Mouse (Mus musculus) limb, embryonic 13.5 days (tissue): Measurements from ENCODE around the gene Ppp1r9a. TPM values are rescaled to one million over a fixed set of nuclear protein-coding genes. Genes with fewer than 3 reads are reported as not detected.

Source experiments
- ATAC-seq: fragments of 200-750 bp; cut with Nextera tagmentation; 2 replicates; pipeline ENCODE4 v1.8.0; 2017; ENCODE audit warnings: low read depth, moderate number of reproducible peaks, moderate TSS enrichment; ENCODE audit not compliant: low FRiP score
- H3K27ac ChIP-seq: fragments of 300-500 bp; sonication (generic); 2 replicates; pipeline ENCODE4 v1.5.1; 2015; ENCODE audit warnings: inconsistent platforms, mild to moderate bottlenecking, moderate library complexity
- H3K27me3 ChIP-seq: fragments of 300-500 bp; sonication (generic); 2 replicates; pipeline ENCODE4 v1.6.1; 2015; ENCODE audit warnings: mild to moderate bottlenecking, inconsistent platforms
- H3K36me3 ChIP-seq: fragments of 300-500 bp; sonication (generic); 2 replicates; pipeline ENCODE4 v1.6.1; 2015; ENCODE audit warnings: inconsistent platforms, mild to moderate bottlenecking, moderate library complexity
- H3K4me1 ChIP-seq: fragments of 300-500 bp; sonication (generic); 2 replicates; pipeline ENCODE4 v1.6.1; 2015; ENCODE audit warnings: inconsistent platforms
- H3K4me2 ChIP-seq: fragments of 300-500 bp; sonication (generic); replicated peaks from 2 replicates; pipeline ENCODE4 v1.6.1; 2015; ENCODE audit warnings: inconsistent platforms, mild to moderate bottlenecking, moderate library complexity
- H3K4me3 ChIP-seq: fragments of 300-500 bp; sonication (generic); 2 replicates; pipeline ENCODE4 v1.5.1; 2015; ENCODE audit warnings: moderate library complexity, mild to moderate bottlenecking, inconsistent platforms
- H3K9ac ChIP-seq: fragments of 300-500 bp; sonication (generic); 2 replicates; pipeline ENCODE4 v1.6.1; 2015; ENCODE audit warnings: mild to moderate bottlenecking, inconsistent platforms
- H3K9me3 ChIP-seq: fragments of 300-500 bp; sonication (generic); 2 replicates; pipeline ENCODE4 v1.6.1; 2016; ENCODE audit warnings: inconsistent platforms
- WGBS: fragments of 180-500 bp; shearing (Covaris S2); methylation state at CpG from one replicate; pipeline ENCODE4 v1.1.7; 2015; 5-methylcytosine and 5-hydroxymethylcytosine counted together
- polyA plus RNA-seq: library from polyadenylated mRNA; unstranded; fragments of >200 nt; fragmentation: Nextera tagmentation; extraction: Ambion mirVana; gene quantifications from 2 replicates; pipeline ENCODE4 v1.2.1, GENCODE M21; 2015

Ppp1r9a gene
- polyA plus RNA-seq, 1 experiment from 2014 or later, result 23.6 TPM

- Histone ChIP-seq H3K4me3 (no peak overlapping the region), H3K36me3 (no peaks in the 10 kb centered on the region), H3K27me3 (no peaks in the 10 kb centered on the region), H3K9ac (no peak overlapping the region), H3K4me1 (peaks cover 13% of the 10 kb centered on the region), H3K9me3 (no peaks in the 10 kb centered on the region), H3K27ac (no peak overlapping the region), H3K4me2 (no peak overlapping the region)
- no peak for ATAC-seq
- 95% methylated on average over 5 of the region's 5 CpGs for WGBS
Observed at GRCm38 (mm10) chr6:5029956-5030355, 127.2 kb downstream of the Ppp1r9a start.

- no peaks in the 10 kb centered on the region for H3K27me3 ChIP-seq
- H3K27ac ChIP-seq, result 0 out of 2 replicates have a peak overlapping the region, but pooled peaks have one; percentile 1
- no peak for ATAC-seq
- 79% methylated on average over 5 of the region's 5 CpGs for WGBS
- no peak overlapping the region for H3K9ac ChIP-seq
- H3K4me2 ChIP-seq, result no peak overlapping the region
- H3K9me3 ChIP-seq, result no peaks in the 10 kb centered on the region
- no peak overlapping the region for H3K4me3 ChIP-seq
- peaks cover 9% of the 10 kb centered on the region; the same call in 1 of the 2 replicates for H3K4me1 ChIP-seq
- H3K36me3 ChIP-seq, result no peaks in the 10 kb centered on the region
Observed at GRCm38 (mm10) chr6:5032986-5033633, 130.4 kb downstream of the Ppp1r9a start.

- Histone ChIP-seq H3K27ac (no peak overlapping the region), H3K4me2 (no peak overlapping the region), H3K27me3 (no peaks in the 10 kb centered on the region), H3K9me3 (no peaks in the 10 kb centered on the region), H3K4me3 (no peak overlapping the region), H3K36me3 (no peaks in the 10 kb centered on the region), H3K4me1 (peaks cover 5% of the 10 kb centered on the region; the same call in 1 of the 2 replicates), H3K9ac (no peak overlapping the region)
- no peak for ATAC-seq
- 84% methylated on average over 4 of the region's 4 CpGs for WGBS
Observed at GRCm38 (mm10) chr6:5037225-5037624, 134.5 kb downstream of the Ppp1r9a start.

GRCm38 (mm10) chr6:5038140-5038749 lies 135.5 kb downstream of the Ppp1r9a start:
- ATAC-seq, result no peak
- Histone ChIP-seq H3K9me3 (no peaks in the 10 kb centered on the region), H3K36me3 (no peaks in the 10 kb centered on the region), H3K4me1 (peaks cover 5% of the 10 kb centered on the region; the same call in 1 of the 2 replicates), H3K4me3 (no peak overlapping the region), H3K27me3 (no peaks in the 10 kb centered on the region), H3K4me2 (no peak overlapping the region), H3K27ac (no peak overlapping the region), H3K9ac (no peak overlapping the region)
- WGBS, result 89% methylated on average over 2 of the region's 2 CpGs

GRCm38 (mm10) chr6:5039316-5039715 lies 136.6 kb downstream of the Ppp1r9a start:
- no peak for ATAC-seq
- H3K27me3 ChIP-seq, result no peaks in the 10 kb centered on the region
- WGBS, result 90% methylated on average over 2 of the region's 2 CpGs

GRCm38 (mm10) chr6:5045854-5046253 lies 143.1 kb downstream of the Ppp1r9a start:
- WGBS, result 91% methylated on average over 6 of the region's 6 CpGs

More at GRCm38 (mm10) chr6:5039316-5039715, 136.6 kb downstream of the Ppp1r9a start:
- Histone ChIP-seq H3K4me2 (no peak overlapping the region), H3K4me3 (no peak overlapping the region), H3K9ac (no peak overlapping the region), H3K9me3 (no peaks in the 10 kb centered on the region), H3K36me3 (no peaks in the 10 kb centered on the region), H3K4me1 (peaks cover 5% of the 10 kb centered on the region; the same call in 1 of the 2 replicates), H3K27ac (no peak overlapping the region)

GRCm38 (mm10) chr6:5048025-5048424 lies 145.3 kb downstream of the Ppp1r9a start:
- Histone ChIP-seq H3K36me3 (peaks cover 8% of the 10 kb centered on the region; the same call in 1 of the 2 replicates), H3K9me3 (no peaks in the 10 kb centered on the region), H3K4me3 (no peak overlapping the region), H3K27me3 (no peaks in the 10 kb centered on the region), H3K27ac (no peak overlapping the region), H3K9ac (no peak overlapping the region), H3K4me1 (no peaks in the 10 kb centered on the region), H3K4me2 (no peak overlapping the region)
- no peak for ATAC-seq
- WGBS, result 82% methylated on average over 3 of the region's 3 CpGs

More at GRCm38 (mm10) chr6:5045854-5046253, 143.1 kb downstream of the Ppp1r9a start:
- Histone ChIP-seq H3K4me2 (no peak overlapping the region), H3K27me3 (no peaks in the 10 kb centered on the region), H3K36me3 (peaks cover 8% of the 10 kb centered on the region; the same call in 1 of the 2 replicates), H3K27ac (no peak overlapping the region), H3K9ac (no peak overlapping the region), H3K9me3 (no peaks in the 10 kb centered on the region), H3K4me1 (no peaks in the 10 kb centered on the region), H3K4me3 (no peak overlapping the region)
- ATAC-seq, result no peak

- Histone ChIP-seq H3K27me3 (no peaks in the 10 kb centered on the region), H3K4me3 (no peak overlapping the region), H3K27ac (no peak overlapping the region), H3K9me3 (no peaks in the 10 kb centered on the region), H3K4me1 (no peaks in the 10 kb centered on the region), H3K9ac (no peak overlapping the region), H3K36me3 (peaks cover 4% of the 10 kb centered on the region; the same call in 1 of the 2 replicates), H3K4me2 (no peak overlapping the region)
- ATAC-seq, result no peak
- 71% methylated on average over 2 of the region's 2 CpGs for WGBS
Observed at GRCm38 (mm10) chr6:5052309-5052708, 149.6 kb downstream of the Ppp1r9a start.

GRCm38 (mm10) chr6:5054446-5055095 lies 151.9 kb downstream of the Ppp1r9a start:
- Histone ChIP-seq H3K9me3 (no peaks in the 10 kb centered on the region), H3K4me2 (no peak overlapping the region), H3K27ac (no peak overlapping the region), H3K27me3 (no peaks in the 10 kb centered on the region), H3K9ac (no peak overlapping the region), H3K4me1 (no peaks in the 10 kb centered on the region), H3K4me3 (no peak overlapping the region), H3K36me3 (no peaks in the 10 kb centered on the region)
- 80% methylated on average over 4 of the region's 4 CpGs for WGBS
- no peak for ATAC-seq

- Histone ChIP-seq H3K4me2 (no peak overlapping the region), H3K4me3 (no peak overlapping the region), H3K9ac (no peak overlapping the region), H3K36me3 (no peaks in the 10 kb centered on the region), H3K9me3 (no peaks in the 10 kb centered on the region), H3K27me3 (no peaks in the 10 kb centered on the region), H3K27ac (no peak overlapping the region), H3K4me1 (peaks cover 7% of the 10 kb centered on the region)
- 72% methylated on average over 3 of the region's 3 CpGs for WGBS
- ATAC-seq, result no peak
Observed at GRCm38 (mm10) chr6:5074736-5075135, 172.0 kb downstream of the Ppp1r9a start.

- no peak for ATAC-seq
- Histone ChIP-seq H3K27ac (no peak overlapping the region), H3K4me1 (peaks cover 14% of the 10 kb centered on the region), H3K4me2 (no peak overlapping the region), H3K9me3 (no peaks in the 10 kb centered on the region), H3K4me3 (no peak overlapping the region), H3K27me3 (no peaks in the 10 kb centered on the region), H3K9ac (no peak overlapping the region), H3K36me3 (no peaks in the 10 kb centered on the region)
- 81% methylated on average over 7 of the region's 7 CpGs for WGBS
Observed at GRCm38 (mm10) chr6:5075680-5076079, 173.0 kb downstream of the Ppp1r9a start.

- no peak; the same call in 1 of the 2 replicates for ATAC-seq
- WGBS, result 55% methylated on average over 2 of the region's 2 CpGs
- H3K4me3 ChIP-seq, result no peak overlapping the region
Observed at GRCm38 (mm10) chr6:5078009-5078408, 175.3 kb downstream of the Ppp1r9a start.

More at GRCm38 (mm10) chr6:5078009-5078408, 175.3 kb downstream of the Ppp1r9a start:
- Histone ChIP-seq H3K9ac (no peak overlapping the region), H3K4me1 (peaks cover 29% of the 10 kb centered on the region), H3K27ac (no peak overlapping the region), H3K4me2 (no peak overlapping the region), H3K36me3 (no peaks in the 10 kb centered on the region), H3K9me3 (no peaks in the 10 kb centered on the region), H3K27me3 (no peaks in the 10 kb centered on the region)
